Mouse (Mus musculus) MEL (cell line): ENCODE data around the gene Nudt3. TPM values are rescaled to one million over a fixed set of nuclear protein-coding genes. Genes with fewer than 3 reads are reported as not detected.

ENCODE experiments used
- DNase-seq: peaks from one replicate; pipeline ENCODE4 v3.0.0; 2011; ENCODE audit warnings: low read depth, low spot score
- H3K27ac ChIP-seq: 2 replicates; pipeline ENCODE4 v1.5.1; 2012; ENCODE audit warnings: low read depth, mild to moderate bottlenecking, control low read depth, low read length, moderate library complexity; ENCODE audit not compliant: control insufficient read depth
- H3K27me3 ChIP-seq, 2 experiments: fragments of 150-350 bp in 1 of 2; sonication (generic) in 1 of 2; 2 replicates each; pipeline ENCODE4 v1.6.1; 2012; ENCODE audit warnings: low read length in 2 of 2, mild to moderate bottlenecking in 2 of 2, improper control_type of control experiment in 1 of 2, moderate library complexity in 1 of 2; ENCODE audit not compliant: insufficient read depth in 2 of 2, control insufficient read depth in 1 of 2
- H3K36me3 ChIP-seq, 2 experiments: 2 replicates each; pipeline ENCODE4 v1.6.1; 2012 to 2014; ENCODE audit warnings: low read length in 2 of 2, improper control_type of control experiment in 1 of 2, inconsistent platforms in 1 of 2, mild to moderate bottlenecking in 1 of 2; ENCODE audit not compliant: insufficient read depth in 2 of 2, control insufficient read depth in 1 of 2
- H3K4me1 ChIP-seq, 2 experiments: fragments of 150-350 bp in 1 of 2; sonication (generic) in 1 of 2; 2 replicates each; pipeline ENCODE4 v1.6.1; 2012; ENCODE audit warnings: low read length in 2 of 2, improper control_type of control experiment in 1 of 2, mild to moderate bottlenecking in 1 of 2; ENCODE audit not compliant: insufficient read depth in 2 of 2, control insufficient read depth in 1 of 2
- H3K4me3 ChIP-seq, 2 experiments: fragments of 150-350 bp in 1 of 2; sonication (generic) in 1 of 2; 2 replicates each; pipeline ENCODE4 v1.5.1; 2012; ENCODE audit warnings: low read depth in 2 of 2, low read length in 2 of 2, mild to moderate bottlenecking in 2 of 2, moderate library complexity in 2 of 2, control low read depth in 1 of 2, improper control_type of control experiment in 1 of 2; ENCODE audit not compliant: control insufficient read depth in 1 of 2, insufficient read depth in 1 of 2
- H3K79me2 ChIP-seq: 2 replicates; pipeline ENCODE4 v1.6.1; 2012; ENCODE audit warnings: mild to moderate bottlenecking, low read length, moderate library complexity; ENCODE audit not compliant: control insufficient read depth, poor library complexity, insufficient read depth
- H3K9ac ChIP-seq: 2 replicates; pipeline ENCODE4 v1.6.1; 2012; ENCODE audit warnings: low read depth, mild to moderate bottlenecking, control low read depth, low read length, moderate library complexity; ENCODE audit not compliant: control insufficient read depth, poor library complexity, severe bottlenecking
- H3K9me3 ChIP-seq: fragments of 150-350 bp; sonication (generic); replicated peaks from 2 replicates; pipeline ENCODE4 v1.6.1; 2012; ENCODE audit warnings: mild to moderate bottlenecking, low read length, improper control_type of control experiment, moderate library complexity; ENCODE audit not compliant: insufficient read depth
- CHD2 ChIP-seq: IDR thresholded peaks from 2 replicates; pipeline ENCODE4 v1.6.1; 2011; ENCODE audit warnings: low read length, improper control_type of control experiment
- EP300 ChIP-seq, 2 experiments: IDR thresholded peaks; 2 replicates each; pipeline ENCODE4 v1.6.1; 2011; ENCODE audit warnings: improper control_type of control experiment in 2 of 2, low read length in 2 of 2, low read depth in 1 of 2, mild to moderate bottlenecking in 1 of 2
- ETS1 ChIP-seq: IDR thresholded peaks from 2 replicates; pipeline ENCODE4 v1.6.1; 2012; ENCODE audit warnings: low read depth, mild to moderate bottlenecking, inconsistent platforms, low read length, improper control_type of control experiment, moderate library complexity
- MXI1 ChIP-seq: IDR thresholded peaks from 2 replicates; pipeline ENCODE4 v1.6.1; 2011; ENCODE audit warnings: mild to moderate bottlenecking, low read depth, low read length, improper control_type of control experiment
- POLR2A ChIP-seq, 2 experiments: IDR thresholded peaks; 2 replicates each; pipeline ENCODE4 v1.6.1; 2011 to 2012; ENCODE audit warnings: low read length in 2 of 2, mild to moderate bottlenecking in 2 of 2, control low read depth in 1 of 2, improper control_type of control experiment in 1 of 2, low read depth in 1 of 2, moderate library complexity in 1 of 2; ENCODE audit not compliant: control insufficient read depth in 1 of 2, insufficient read depth in 1 of 2, poor library complexity in 1 of 2
- POLR2AphosphoS2 ChIP-seq: IDR thresholded peaks from 2 replicates; pipeline ENCODE4 v1.6.1; 2011; ENCODE audit warnings: low read length, improper control_type of control experiment
- RAD21 ChIP-seq: IDR thresholded peaks from 2 replicates; pipeline ENCODE4 v1.6.1; 2011; ENCODE audit warnings: mild to moderate bottlenecking, low read depth, low read length, improper control_type of control experiment
- SIN3A ChIP-seq: IDR thresholded peaks from 2 replicates; pipeline ENCODE4 v1.6.1; 2012; ENCODE audit warnings: low read length, improper control_type of control experiment, inconsistent platforms
- TAL1 ChIP-seq: IDR thresholded peaks from 2 replicates; pipeline ENCODE4 v1.6.1; 2012; ENCODE audit warnings: mild to moderate bottlenecking, inconsistent platforms, low read length, moderate library complexity, mixed read lengths
- TBP ChIP-seq: IDR thresholded peaks from 2 replicates; pipeline ENCODE4 v1.8.0; 2011; ENCODE audit warnings: low read depth, low read length, improper control_type of control experiment
- TCF12 ChIP-seq: IDR thresholded peaks from 2 replicates; pipeline ENCODE4 v1.6.1; 2014; ENCODE audit warnings: low read depth, mild to moderate bottlenecking, inconsistent platforms, low read length, improper control_type of control experiment, moderate library complexity
- ZMIZ1 ChIP-seq: IDR thresholded peaks from 2 replicates; pipeline ENCODE4 v1.6.1; 2012; ENCODE audit warnings: low read depth, mild to moderate bottlenecking, inconsistent platforms, low read length, improper control_type of control experiment, moderate library complexity
- ZNF384 ChIP-seq: IDR thresholded peaks from 2 replicates; pipeline ENCODE4 v1.6.1; 2012; ENCODE audit warnings: low read depth, mild to moderate bottlenecking, inconsistent platforms, low read length, improper control_type of control experiment
- polyA plus RNA-seq, 2 experiments: library from polyadenylated mRNA; stranded (reverse) in 1 of 2; unstranded in 1 of 2; fragments of >175 nt in 1 of 2; fragments of >200 nt in 1 of 2; gene quantifications; 2 replicates each; pipeline versions ENCODE4 v1.2.1 to v1.2.4; 2012; ENCODE audit warnings: low replicate concordance in 2 of 2, low read depth in 1 of 2; ENCODE audit not compliant: insufficient read length in 2 of 2, insufficient read depth in 1 of 2, missing spikeins in 1 of 2
- total RNA-seq: library from RNA; depleted of rRNA; stranded (reverse); fragments of 300-350 nt; gene quantifications from 2 replicates; pipeline ENCODE4 v1.2.3, GENCODE M21; 2012

The Nudt3 gene
- total and polyA plus RNA-seq, 3 experiments = 96.5 to 258 (median 97.0) TPM

- Histone ChIP-seq H3K36me3 (peaks cover 5 to 22% of the 10 kb centered on the region in 2 experiments), H3K4me3 (no peak overlapping the region), H3K9me3 (no peaks in the 10 kb centered on the region), H3K27me3 (no peaks in the 10 kb centered on the region), H3K9ac (no peak overlapping the region), H3K4me1 (peaks cover 2 to 25% of the 10 kb centered on the region in 2 experiments)
- TF ChIP-seq ZMIZ1 (peak; percentile 46), TAL1 (no peak), TCF12 (no peak), POLR2A (IDR thresholded peaks at IDR 0.05; ENCODE audit: control insufficient read depth in 1 of 2, insufficient read depth in 1 of 2, low read depth in 1 of 2, low read length in 2 of 2, poor library complexity in 1 of 2) (peak in 1 of 2 experiments; percentile 55; a peak in 2 of 4 replicates), CHD2 (no peak)
- TF ChIP-seq, all 39 proteins: peak for 2
- DNase-seq = peak; percentile 58
- Histone ChIP-seq H3K79me2 (peaks cover 22% of the 10 kb centered on the region), H3K27ac (0 out of 2 replicates have a peak overlapping the region, but pooled peaks have one; percentile 1)
These were observed 59.5 kb downstream of the Nudt3 start for GRCm38 (mm10) chr17:27563771-27564244.

GRCm38 (mm10) chr17:27561809-27562526 is 61.3 kb downstream of the Nudt3 start:
- no peaks in the 10 kb centered on the region for H3K9me3 ChIP-seq
- H3K79me2 ChIP-seq = peaks cover 41% of the 10 kb centered on the region
- TF ChIP-seq TBP (no peak), POLR2AphosphoS2 (no peak), EP300 (IDR thresholded peaks at IDR 0.05; ENCODE audit: low read depth in 1 of 2, low read length in 2 of 2) (0 out of 4 replicates have a peak, but pooled peaks of 1 of the 2 experiments have one; percentile 15), ETS1 (peak; percentile 60; the same call in 1 of the 2 replicates), SIN3A (peak; percentile 57), RAD21 (no peak), POLR2A (IDR thresholded peaks at IDR 0.05; ENCODE audit: control insufficient read depth in 1 of 2, insufficient read depth in 1 of 2, low read depth in 1 of 2, low read length in 2 of 2, poor library complexity in 1 of 2) (no peak), ZNF384 (0 out of 2 replicates have a peak, but pooled peaks have one; percentile 27), MXI1 (peak; percentile 34; the same call in 1 of the 2 replicates)
- H3K27me3 ChIP-seq = no peaks in the 10 kb centered on the region
- DNase-seq = peak; percentile 81
- peak overlapping the region; percentile 18; the same call in 1 of the 2 replicates for H3K9ac ChIP-seq
- H3K4me1 ChIP-seq = peaks cover 2 to 25% of the 10 kb centered on the region in 2 experiments
- H3K36me3 ChIP-seq = peaks cover 5 to 22% of the 10 kb centered on the region in 2 experiments
- peak overlapping the region; percentile 31; the same call in 1 of the 2 replicates for H3K27ac ChIP-seq
- no peak overlapping the region for H3K4me3 ChIP-seq
